Mouse (Mus musculus) limb, embryonic 14.5 days (tissue): Measurements from ENCODE around the gene Zmynd11. TPM values are rescaled to one million over a fixed set of nuclear protein-coding genes. Genes with fewer than 3 reads are reported as not detected.

ENCODE experiments used
- ATAC-seq: fragments of 200-750 bp; cut with Nextera tagmentation; 2 replicates; pipeline ENCODE4 v1.8.0; 2017; ENCODE audit warnings: low read depth, moderate number of reproducible peaks, moderate TSS enrichment; ENCODE audit not compliant: low FRiP score
- DNase-seq: peaks from one replicate; pipeline ENCODE4 v3.0.0-alpha.2; 2015; ENCODE audit warnings: low spot score
- H3K27ac ChIP-seq: fragments of 300-500 bp; sonication (generic); replicated peaks from 2 replicates; pipeline ENCODE4 v1.5.1; 2014; ENCODE audit warnings: low read depth, mild to moderate bottlenecking, low read length, moderate library complexity, mixed read lengths
- H3K27me3 ChIP-seq: fragments of 300-500 bp; sonication (generic); 2 replicates; pipeline ENCODE4 v1.6.1; 2014; ENCODE audit warnings: low read length, mixed read lengths; ENCODE audit not compliant: control insufficient read depth, insufficient read depth
- H3K36me3 ChIP-seq: fragments of 300-500 bp; sonication (generic); 2 replicates; pipeline ENCODE4 v1.6.1; 2014; ENCODE audit warnings: mild to moderate bottlenecking, low read length, moderate library complexity, mixed read lengths; ENCODE audit not compliant: control insufficient read depth, insufficient read depth
- H3K4me1 ChIP-seq: fragments of 300-500 bp; sonication (generic); 2 replicates; pipeline ENCODE4 v1.6.1; 2014; ENCODE audit warnings: antibody characterized with exemption, low read length, mixed read lengths; ENCODE audit not compliant: control insufficient read depth, insufficient read depth
- H3K4me2 ChIP-seq: fragments of 300-500 bp; sonication (generic); replicated peaks from 2 replicates; pipeline ENCODE4 v1.6.1; 2014; ENCODE audit warnings: low read depth, mild to moderate bottlenecking, low read length, moderate library complexity; ENCODE audit not compliant: severe bottlenecking
- H3K4me3 ChIP-seq: fragments of 300-500 bp; sonication (generic); replicated peaks from 2 replicates; pipeline ENCODE4 v1.5.1; 2014; ENCODE audit warnings: low read length
- H3K9ac ChIP-seq: fragments of 300-500 bp; sonication (generic); 2 replicates; pipeline ENCODE4 v1.6.1; 2014; ENCODE audit warnings: mild to moderate bottlenecking, low read depth, low read length, moderate library complexity; ENCODE audit not compliant: severe bottlenecking
- H3K9me3 ChIP-seq: fragments of 300-500 bp; sonication (generic); 2 replicates; pipeline ENCODE4 v1.6.1; 2016; ENCODE audit warnings: low read length; ENCODE audit not compliant: control insufficient read depth
- POLR2A ChIP-seq: fragments of 200-500 bp; IDR thresholded peaks from 2 replicates; pipeline ENCODE4 v1.8.0; 2012; ENCODE audit warnings: inconsistent platforms, mild to moderate bottlenecking, moderate library complexity, borderline replicate concordance; ENCODE audit not compliant: insufficient read depth, insufficient read length; ENCODE audit errors: extremely low read depth
- WGBS: fragments of 180-500 bp; shearing (Covaris S2); extraction: QIAGEN DNeasy Blood & Tissue Kit; methylation state at CpG from one replicate; pipeline ENCODE4 v1.1.7; 2014; 5-methylcytosine and 5-hydroxymethylcytosine counted together
- polyA plus RNA-seq, 2 experiments: library from polyadenylated mRNA; depleted of rRNA in 1 of 2; stranded (reverse) in 1 of 2; unstranded in 1 of 2; fragments of >200 nt; fragmentation: Nextera tagmentation in 1 of 2; extraction: Ambion mirVana in 1 of 2; gene quantifications; 2 replicates each; pipeline versions ENCODE4 v1.2.1 to v1.2.3; 2012 to 2014

Zmynd11 gene
- polyA plus RNA-seq, 2 experiments = 138 to 178 TPM

DNA sequence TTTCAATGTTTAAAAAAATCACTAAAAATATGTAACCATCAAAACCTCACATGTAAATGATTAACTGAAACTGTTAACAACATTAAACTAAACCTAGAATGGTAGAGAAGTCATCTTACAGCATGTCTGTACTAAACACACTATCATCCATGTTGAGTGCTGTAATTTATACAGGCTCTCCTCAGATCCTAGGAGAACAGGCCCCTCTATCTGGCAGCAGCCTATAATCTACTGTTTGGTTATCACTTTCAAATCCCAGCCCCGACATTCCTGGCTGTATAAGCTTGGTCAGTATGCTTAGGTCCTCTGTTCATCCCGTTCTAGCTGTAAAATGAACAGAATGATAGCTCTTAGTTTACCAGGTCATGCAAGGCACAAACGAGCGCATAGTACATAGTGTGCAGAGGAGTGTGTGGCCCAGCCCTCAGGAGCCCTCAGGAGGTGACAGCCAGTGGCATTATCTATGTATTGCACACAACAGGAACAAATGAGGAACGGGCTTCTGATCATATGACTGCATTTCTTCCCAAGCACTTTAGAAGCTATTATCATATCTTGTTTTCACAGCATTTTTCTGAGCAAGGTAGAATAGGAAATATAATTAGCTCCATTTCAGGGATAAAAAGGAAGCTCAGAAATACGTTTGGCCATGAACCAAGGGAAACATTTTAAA is 51.5 kb downstream of the Zmynd11 start:
- ATAC-seq = no peak
- 88% methylated on average over 6 of the region's 6 CpGs for WGBS

DNA sequence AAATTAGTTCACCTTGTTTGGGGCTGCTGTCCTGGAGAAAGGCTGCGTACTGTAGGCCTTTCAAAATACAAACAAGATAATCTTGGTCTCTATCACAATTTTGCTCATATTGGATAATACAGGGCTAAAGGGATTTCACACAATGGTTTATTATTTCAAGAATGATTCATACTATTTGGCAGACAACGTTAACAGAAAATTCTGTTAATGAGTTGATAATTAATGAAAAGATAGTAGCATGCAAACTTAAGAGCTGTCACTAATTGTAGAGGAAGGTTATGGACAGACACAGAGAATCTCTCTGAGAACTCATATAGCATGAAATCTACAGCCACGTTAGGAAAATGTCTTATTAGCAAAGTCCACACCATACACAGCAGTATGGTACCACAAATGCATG is 52.2 kb downstream of the Zmynd11 start:
- ATAC-seq (no peak), DNase-seq (no peak)
- H3K4me2 ChIP-seq = no peak overlapping the region
- no peak overlapping the region for H3K4me3 ChIP-seq
- 92% methylated on average over 3 of the region's 3 CpGs for WGBS
- H3K27ac ChIP-seq = no peak overlapping the region
- no peaks in the 10 kb centered on the region for H3K27me3 ChIP-seq
- no peak for TF ChIP-seq POLR2A
- peaks cover 28% of the 10 kb centered on the region for H3K36me3 ChIP-seq
- 0 out of 2 replicates have a peak, but pooled peaks cover 3% of the 10 kb centered on the region for H3K4me1 ChIP-seq
- no peak overlapping the region for H3K9ac ChIP-seq
- H3K9me3 ChIP-seq = no peaks in the 10 kb centered on the region

More for the DNA sequence above, 51.5 kb downstream of the Zmynd11 start:
- Histone ChIP-seq H3K36me3 (peaks cover 28% of the 10 kb centered on the region), H3K4me3 (no peak overlapping the region), H3K9me3 (no peaks in the 10 kb centered on the region), H3K27ac (no peak overlapping the region), H3K27me3 (no peaks in the 10 kb centered on the region), H3K4me2 (no peak overlapping the region), H3K4me1 (0 out of 2 replicates have a peak, but pooled peaks cover 3% of the 10 kb centered on the region), H3K9ac (no peak overlapping the region)
- DNase-seq = no peak
- TF ChIP-seq POLR2A = no peak

DNA sequence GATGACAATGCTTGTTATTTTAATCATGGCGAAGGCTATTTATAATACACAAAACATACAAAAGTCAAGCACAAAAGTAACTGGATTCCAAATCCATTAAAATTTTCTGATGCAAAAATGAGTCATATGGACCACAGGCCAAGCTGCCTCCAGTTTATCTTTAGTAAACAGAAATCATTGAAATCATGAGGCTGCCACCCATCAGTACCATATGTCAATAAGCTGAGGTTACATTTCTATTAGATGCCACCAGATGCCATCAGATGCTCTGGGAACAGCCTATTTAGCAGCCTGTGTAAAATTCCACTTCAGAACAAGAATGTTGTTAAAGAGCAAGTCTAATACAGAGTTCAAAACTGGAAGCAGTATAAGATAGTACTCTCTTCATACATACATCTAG is 52.7 kb downstream of the Zmynd11 start:
- no peak for ATAC-seq
- WGBS = 100% methylated on average over 1 of the region's 1 CpGs

DNA sequence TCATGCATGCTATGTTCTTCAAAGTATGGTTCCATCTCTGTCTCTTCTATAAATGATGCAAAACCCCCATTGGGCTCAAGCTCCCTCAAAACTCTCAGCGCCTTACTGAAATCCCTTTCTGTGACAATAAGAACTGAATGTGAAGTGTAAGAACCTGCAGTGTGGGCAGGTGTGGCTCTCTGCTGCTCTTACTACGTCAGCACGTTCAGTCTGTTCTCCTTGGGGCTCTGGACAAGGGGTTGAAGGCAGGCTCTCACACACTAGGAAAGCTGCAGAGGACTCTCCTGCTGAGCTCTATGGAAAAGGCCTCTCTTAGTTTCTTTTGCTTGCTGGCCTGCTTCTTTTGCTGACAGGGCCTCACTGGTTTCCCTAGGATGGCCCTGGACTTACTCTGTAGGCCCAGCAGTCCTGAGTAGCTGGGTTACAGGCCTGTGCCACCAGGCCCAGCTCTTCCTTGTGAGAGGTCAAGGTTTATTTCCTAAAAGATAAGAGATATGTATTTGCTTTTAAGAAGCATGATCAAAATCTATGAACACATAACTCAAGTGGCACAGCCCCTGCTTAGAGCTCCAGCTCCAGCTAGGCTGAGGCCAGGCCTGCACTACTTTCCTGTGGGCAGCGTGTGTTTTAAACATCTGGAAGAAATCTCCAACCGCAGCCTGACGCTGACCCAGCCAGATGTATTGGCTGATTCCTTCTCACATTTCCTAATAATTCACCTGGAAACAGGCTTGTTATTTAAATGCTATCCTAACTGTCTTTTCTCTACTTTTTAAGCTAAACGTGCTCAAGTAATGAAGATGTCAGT is 56.5 kb downstream of the Zmynd11 start:
- peak; percentile 19 for DNase-seq
- 0 out of 2 replicates have a peak, but pooled peaks have one; percentile 67 for ATAC-seq
- Histone ChIP-seq H3K27ac (no peak overlapping the region), H3K4me2 (no peak overlapping the region), H3K4me1 (0 out of 2 replicates have a peak, but pooled peaks cover 3% of the 10 kb centered on the region), H3K4me3 (no peak overlapping the region), H3K9ac (no peak overlapping the region), H3K9me3 (no peaks in the 10 kb centered on the region), H3K27me3 (no peaks in the 10 kb centered on the region), H3K36me3 (peaks cover 26% of the 10 kb centered on the region)
- WGBS = 40% methylated on average over 7 of the region's 7 CpGs
- no peak for TF ChIP-seq POLR2A

More for the DNA sequence above, 52.7 kb downstream of the Zmynd11 start:
- no peak for TF ChIP-seq POLR2A
- no peaks in the 10 kb centered on the region for H3K9me3 ChIP-seq
- H3K4me1 ChIP-seq = 0 out of 2 replicates have a peak, but pooled peaks cover 3% of the 10 kb centered on the region
- H3K27ac ChIP-seq = no peak overlapping the region
- no peak overlapping the region for H3K4me3 ChIP-seq
- no peaks in the 10 kb centered on the region for H3K27me3 ChIP-seq
- no peak overlapping the region for H3K4me2 ChIP-seq
- H3K36me3 ChIP-seq = peaks cover 29% of the 10 kb centered on the region
- no peak overlapping the region for H3K9ac ChIP-seq
- no peak for DNase-seq

DNA sequence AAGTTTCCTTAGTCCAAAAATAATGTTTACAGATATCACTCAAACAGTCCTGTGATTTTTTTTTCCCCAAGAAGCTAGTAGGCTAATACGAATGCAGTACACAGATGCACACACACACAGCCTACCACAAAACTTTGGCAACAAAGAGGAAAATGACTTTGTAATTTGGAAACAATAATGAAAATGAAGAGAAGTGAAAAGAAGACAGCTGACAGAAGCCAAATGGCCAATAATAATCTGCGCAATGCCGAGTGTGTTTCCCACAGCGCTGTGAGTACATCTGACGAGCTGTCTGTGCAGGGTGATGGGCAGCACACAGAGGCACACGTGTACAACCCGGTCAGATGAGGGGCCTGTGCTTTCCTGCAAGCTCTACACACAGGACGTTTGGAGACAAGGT is 58.4 kb downstream of the Zmynd11 start:
- 0 out of 2 replicates have a peak, but pooled peaks cover 3% of the 10 kb centered on the region for H3K4me1 ChIP-seq
- H3K4me2 ChIP-seq = no peak overlapping the region
- DNase-seq (no peak), ATAC-seq (no peak)
- TF ChIP-seq POLR2A = no peak
- no peak overlapping the region for H3K9ac ChIP-seq
- H3K36me3 ChIP-seq = peaks cover 21% of the 10 kb centered on the region
- no peaks in the 10 kb centered on the region for H3K9me3 ChIP-seq
- H3K27me3 ChIP-seq = no peaks in the 10 kb centered on the region
- H3K4me3 ChIP-seq = no peak overlapping the region
- no peak overlapping the region for H3K27ac ChIP-seq
- 92% methylated on average over 8 of the region's 8 CpGs for WGBS
